Mouse (Mus musculus) lung, adult 18-20 months (tissue): Measurements from ENCODE around the gene Thbs1.
A peak's percentile ranks its signal among the peaks of the same experiment; 100 is the strongest.

Experiments used
- DNase-seq, 2 experiments: peaks; one replicate each; pipeline ENCODE4 v3.0.0; 2022; ENCODE audit warnings: mixed read lengths in 2 of 2

Thbs1 gene

GRCm38 (mm10) chr2:118149855-118150563 is 38.3 kb downstream of the Thbs1 start:
- peak; percentile 45 to 60 for DNase-seq

- DNase-seq: no peak
These were observed 46.4 kb downstream of the Thbs1 start for GRCm38 (mm10) chr2:118158095-118158494.

- no peak for DNase-seq
These were observed 47.5 kb downstream of the Thbs1 start for GRCm38 (mm10) chr2:118159126-118159525.

- DNase-seq: no peak
These were observed 48.9 kb downstream of the Thbs1 start for GRCm38 (mm10) chr2:118160547-118160946.

GRCm38 (mm10) chr2:118160991-118161390 is 49.3 kb downstream of the Thbs1 start:
- DNase-seq: no peak

GRCm38 (mm10) chr2:118162486-118162885 is 50.8 kb downstream of the Thbs1 start:
- DNase-seq: no peak

- DNase-seq: no peak
These were observed 52.5 kb downstream of the Thbs1 start for GRCm38 (mm10) chr2:118164137-118164536.

- DNase-seq: no peak
These were observed 54.0 kb downstream of the Thbs1 start for GRCm38 (mm10) chr2:118165691-118166090.

GRCm38 (mm10) chr2:118167731-118168130 is 56.1 kb downstream of the Thbs1 start:
- no peak for DNase-seq

- no peak for DNase-seq
These were observed 56.5 kb downstream of the Thbs1 start for GRCm38 (mm10) chr2:118168225-118168624.

- no peak for DNase-seq
These were observed 63.1 kb downstream of the Thbs1 start for GRCm38 (mm10) chr2:118174558-118175383.
